Mouse (Mus musculus): Measurements from ENCODE around the gene Timp3.

The Timp3 gene

GRCm38 (mm10) chr10:86298326-86298725 is 1.8 kb upstream of the Timp3 start:
- no peak for DNase-seq

DNA sequence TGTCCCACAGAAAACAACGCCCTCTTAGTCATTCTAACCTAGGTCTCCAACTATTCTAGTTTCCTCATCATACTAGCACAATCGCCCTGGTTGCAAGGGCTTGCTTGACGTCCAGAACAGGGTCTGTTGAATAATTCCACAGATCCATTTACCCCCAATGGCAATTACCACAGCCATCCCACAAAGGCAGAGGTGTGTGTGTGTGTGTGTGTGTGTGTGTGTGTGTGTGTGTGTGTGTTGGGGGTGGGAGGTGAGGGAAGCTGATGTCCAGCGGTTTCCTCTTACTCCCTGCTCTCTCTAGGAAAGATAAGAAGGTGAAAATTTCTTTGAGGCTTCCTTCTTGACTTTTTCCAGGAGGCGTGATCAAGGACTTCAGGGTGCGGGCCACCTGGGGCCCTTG is 377 bp upstream of the Timp3 start:
- no peak for DNase-seq

GRCm38 (mm10) chr10:86301117-86301490 is 932 bp downstream of the Timp3 start:
- no peak for DNase-seq

DNA sequence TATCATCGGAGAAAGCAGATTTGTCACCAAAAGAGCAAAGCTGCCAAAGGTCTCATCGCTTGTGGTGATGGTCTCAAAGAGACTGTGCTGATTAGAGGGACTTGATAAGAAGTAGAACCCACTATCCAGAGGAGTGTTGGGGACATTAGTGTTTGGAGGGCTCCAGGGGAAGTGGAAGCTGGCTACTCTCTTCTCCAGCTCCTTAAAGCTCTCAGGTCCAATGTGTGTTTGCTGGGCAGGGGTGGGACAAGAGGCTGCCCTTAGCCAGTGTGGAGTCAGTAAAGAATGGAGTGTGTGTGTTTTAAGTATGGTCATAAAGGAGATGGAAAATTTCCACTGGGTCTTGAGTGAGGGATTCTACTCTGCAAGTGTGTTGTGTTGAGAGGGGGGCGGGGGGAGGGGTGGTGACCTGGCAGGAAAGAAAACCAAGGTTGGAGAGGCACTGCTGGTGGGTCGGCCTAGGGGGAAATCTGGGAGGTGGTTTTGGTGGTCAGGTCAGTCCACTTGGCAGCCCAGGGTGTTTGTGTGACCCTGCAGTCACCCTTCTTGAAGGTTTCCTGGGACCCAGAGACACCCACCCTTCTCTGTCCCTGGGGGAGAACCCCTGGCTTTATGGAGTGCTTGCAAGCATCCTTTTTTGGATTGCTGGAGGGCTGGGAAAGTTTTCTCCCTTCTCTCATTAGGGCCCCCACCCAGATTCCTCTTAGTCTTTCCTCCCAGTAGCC is 1.6 kb downstream of the Timp3 start:
- no peak for DNase-seq

DNA sequence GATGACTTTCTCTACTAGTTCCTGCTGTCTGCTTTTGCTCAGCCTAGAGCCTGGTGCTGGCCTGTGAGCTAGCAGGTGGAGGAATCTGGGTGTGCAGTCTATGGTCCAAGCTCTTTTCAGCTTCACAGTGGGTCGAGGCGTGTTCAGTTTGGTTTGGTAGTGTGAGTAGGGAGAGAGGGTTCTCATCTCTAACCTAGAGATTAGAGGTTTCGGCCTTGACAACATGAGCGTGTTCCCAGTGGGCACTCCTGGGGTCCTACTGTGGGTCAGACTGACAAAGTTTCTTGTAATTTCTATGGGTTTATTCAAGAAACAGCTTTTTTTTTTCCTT is 2.1 kb downstream of the Timp3 start:
- DNase-seq = no peak

DNA sequence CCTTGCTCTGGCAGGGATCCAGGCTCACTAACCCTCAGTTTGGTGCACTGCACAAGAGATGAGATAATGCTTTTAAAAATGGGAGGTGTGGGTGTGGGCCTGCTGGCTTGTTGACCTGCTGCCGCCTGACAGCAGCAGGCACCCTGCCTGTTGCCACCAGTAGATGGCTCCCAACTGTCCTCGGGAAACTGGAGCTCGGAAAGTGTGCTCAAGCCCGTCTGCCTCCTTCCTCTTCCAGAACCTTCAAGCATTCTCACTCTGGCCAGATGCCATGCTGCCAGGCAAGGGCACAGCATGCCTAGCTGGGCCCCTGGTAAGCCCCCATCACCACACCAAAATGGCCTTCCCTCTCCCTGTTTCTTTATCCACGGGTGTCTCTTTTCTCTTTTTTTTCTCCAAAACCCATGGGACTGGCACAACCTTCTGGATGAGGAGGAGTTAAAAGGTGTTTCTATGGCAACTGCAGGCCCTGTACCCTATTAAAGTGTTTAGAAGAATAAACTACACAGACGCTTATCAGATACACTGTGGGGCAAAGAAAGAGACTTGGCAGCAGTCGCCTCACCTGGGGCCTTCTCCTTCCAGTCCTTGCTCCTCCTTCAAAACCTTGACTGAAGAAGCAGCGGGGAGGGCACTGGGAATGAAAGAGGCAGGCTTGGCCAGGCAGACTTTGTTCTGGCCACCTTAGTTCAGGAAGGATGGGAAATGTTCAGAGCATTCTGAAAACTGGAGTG is 2.8 kb downstream of the Timp3 start:
- DNase-seq = peak; percentile 71

DNA sequence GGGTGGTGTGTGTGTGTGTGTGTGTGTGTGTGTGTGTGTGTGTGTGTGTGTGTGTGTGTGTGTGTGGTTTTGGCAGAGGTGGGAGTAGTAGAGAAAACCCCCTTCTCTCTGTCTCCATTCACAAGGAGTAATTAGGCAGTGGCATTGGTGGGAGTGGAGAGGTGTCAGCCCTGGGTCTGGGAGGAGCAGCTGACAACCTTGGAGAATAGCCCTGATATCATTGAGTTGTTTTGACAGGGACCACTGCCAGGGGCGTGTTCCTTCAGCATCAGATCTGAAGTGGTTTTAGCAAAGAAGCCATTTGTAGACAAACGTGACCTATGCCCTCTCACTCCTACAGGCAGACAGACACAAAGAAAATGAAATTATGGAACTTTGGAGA is 3.3 kb downstream of the Timp3 start:
- DNase-seq = no peak

GRCm38 (mm10) chr10:86304583-86304982 is 4.4 kb downstream of the Timp3 start:
- DNase-seq = no peak

DNA sequence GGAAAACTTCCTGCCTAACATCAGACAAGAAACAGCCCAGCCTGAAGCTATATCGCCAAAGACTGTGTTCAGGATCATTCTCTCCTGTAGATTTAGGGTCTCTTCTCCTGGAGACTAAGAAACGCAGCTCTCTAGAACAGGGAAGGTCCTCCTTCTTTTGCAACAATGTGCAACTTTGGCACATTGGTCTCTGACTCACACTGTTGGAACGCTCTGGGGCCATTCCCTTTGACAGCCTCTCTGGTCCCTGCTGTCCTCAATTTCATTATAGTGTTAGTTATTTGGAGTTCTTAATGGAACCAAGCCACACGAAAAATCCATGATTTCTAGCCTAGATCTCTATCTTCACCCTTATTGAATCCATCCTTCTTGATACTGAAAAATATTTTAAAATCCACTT is 7.1 kb downstream of the Timp3 start:
- no peak for DNase-seq

- DNase-seq = no peak
Measured at GRCm38 (mm10) chr10:86310527-86310926, 10.4 kb downstream of the Timp3 start.

DNA sequence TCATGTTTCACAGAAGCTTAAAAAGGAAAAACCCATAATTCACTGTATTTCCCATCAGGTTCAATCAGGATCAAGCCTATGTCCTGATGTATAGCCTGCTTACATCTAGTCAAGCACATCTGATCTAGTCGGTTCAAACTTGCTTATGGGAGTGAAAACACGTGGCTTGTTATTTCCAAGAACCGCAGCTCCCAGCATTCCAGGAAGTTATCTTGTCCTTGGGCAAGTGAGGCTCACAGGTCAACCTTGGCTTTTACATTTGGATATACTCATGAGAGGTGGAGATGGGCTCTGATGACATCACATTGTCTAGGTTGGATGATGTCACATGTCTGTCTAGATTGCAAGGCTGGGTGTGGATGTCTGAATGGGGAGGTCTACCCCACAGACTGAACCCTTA is 12.8 kb downstream of the Timp3 start:
- no peak for DNase-seq

GRCm38 (mm10) chr10:86313448-86313847 is 13.3 kb downstream of the Timp3 start:
- no peak for DNase-seq

- DNase-seq = no peak
Measured at GRCm38 (mm10) chr10:86315513-86315912, 15.3 kb downstream of the Timp3 start.

- DNase-seq = no peak
Measured at GRCm38 (mm10) chr10:86317633-86318032, 17.5 kb downstream of the Timp3 start.

GRCm38 (mm10) chr10:86318552-86319140 is 18.5 kb downstream of the Timp3 start:
- DNase-seq = no peak

DNA sequence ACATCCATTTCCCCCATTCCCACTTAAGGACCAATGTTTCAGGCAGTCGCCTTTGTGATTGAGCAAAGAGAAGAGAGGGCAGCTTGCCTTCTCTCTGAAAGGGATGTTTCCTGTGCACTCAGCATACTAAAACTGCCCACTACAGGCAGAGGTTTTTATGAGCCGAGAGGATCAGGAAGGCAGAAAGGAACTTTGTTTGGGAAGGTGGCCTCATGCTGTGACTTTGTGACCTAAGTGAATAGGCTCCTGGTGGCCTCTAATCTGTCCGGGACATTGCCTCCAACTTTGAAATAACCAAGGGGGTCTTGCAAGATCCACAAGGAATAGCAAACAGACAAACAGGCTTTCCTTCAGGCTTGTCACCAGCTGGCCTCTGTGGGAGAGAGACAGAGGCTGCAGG is 19.4 kb downstream of the Timp3 start:
- no peak for DNase-seq

GRCm38 (mm10) chr10:86320204-86320603 is 20.0 kb downstream of the Timp3 start:
- DNase-seq = no peak

DNA sequence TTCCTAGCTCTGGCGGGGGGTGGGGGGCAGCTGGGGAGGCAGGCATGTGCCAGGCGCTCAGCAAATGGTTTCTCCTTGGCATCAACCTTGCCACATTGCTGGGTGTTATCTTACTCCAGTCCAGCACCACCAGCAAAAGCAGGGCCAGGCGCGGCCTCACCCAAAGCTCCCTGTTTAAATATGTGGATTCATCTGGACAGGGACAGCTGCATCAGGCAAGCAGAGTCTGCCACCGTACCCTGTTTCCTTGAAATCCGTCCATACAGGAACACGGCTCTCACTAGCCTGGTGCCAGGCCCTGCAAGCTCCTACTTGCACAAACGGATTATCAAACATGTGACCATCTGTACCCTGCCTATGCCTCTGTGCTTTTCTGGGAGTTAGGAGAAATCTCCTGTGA is 21.0 kb downstream of the Timp3 start:
- DNase-seq = no peak

DNA sequence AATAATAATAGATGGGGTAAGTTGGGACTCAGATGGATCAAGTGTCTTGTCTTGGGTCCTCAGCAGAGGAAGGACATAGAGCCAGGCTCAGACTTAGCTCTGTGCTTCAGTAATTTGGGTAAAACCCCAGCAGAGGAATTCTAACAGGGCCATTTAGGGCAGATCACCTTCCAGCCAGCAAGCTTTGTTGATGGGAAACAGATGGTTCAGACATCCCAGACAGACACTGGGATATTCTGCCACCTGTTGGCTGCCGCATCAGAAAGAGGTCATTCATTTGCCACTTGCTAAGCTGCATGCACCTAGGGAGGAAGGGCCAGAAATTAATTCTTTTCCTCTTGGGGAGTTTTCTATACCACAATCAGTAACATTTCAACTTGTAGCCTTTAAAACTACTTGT is 21.8 kb downstream of the Timp3 start:
- no peak for DNase-seq

GRCm38 (mm10) chr10:86323275-86323994 is 23.3 kb downstream of the Timp3 start:
- DNase-seq = no peak

- DNase-seq = no peak
Measured at GRCm38 (mm10) chr10:86325272-86325671, 25.1 kb downstream of the Timp3 start.

GRCm38 (mm10) chr10:86328143-86328542 is 28.0 kb downstream of the Timp3 start:
- no peak for DNase-seq

DNA sequence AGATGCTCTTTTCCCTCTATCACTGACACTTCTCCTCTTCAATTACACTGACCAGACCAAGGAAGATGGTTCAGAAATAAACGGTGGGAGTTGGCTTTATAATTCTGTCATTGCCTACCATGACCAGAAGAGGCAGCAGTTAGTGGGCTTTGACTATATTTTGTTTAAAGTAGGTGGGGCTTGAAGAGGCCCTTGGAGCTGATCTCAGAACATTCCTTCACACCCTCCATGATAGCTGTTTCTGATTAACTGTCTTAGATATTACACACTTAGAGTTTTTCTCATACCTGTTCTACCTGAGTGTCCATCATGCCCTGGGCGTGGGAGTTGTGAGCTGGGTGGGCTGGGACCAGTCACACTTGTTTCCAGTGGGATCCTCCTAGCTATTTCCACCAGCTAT is 28.5 kb downstream of the Timp3 start:
- no peak for DNase-seq

Measured in right cerebral cortex, adult 18-20 months (tissue).